Mouse (Mus musculus) stomach, postnatal 0 days (tissue): ENCODE measurements at regions not wholly inside any gene's neighbourhood (a gene's known extent, or its start where the extent isn't known, plus 50 kb on each side); places are given as distances from the start of the nearest gene placed in this dataset.
A peak's percentile ranks its signal among the peaks of the same experiment; 100 is the strongest.

Experiments used
- ATAC-seq: fragments of 200-750 bp; cut with Nextera tagmentation; 2 replicates; pipeline ENCODE4 v1.8.0; 2017; ENCODE audit not compliant: low FRiP score, low TSS enrichment
- DNase-seq: peaks from one replicate; pipeline ENCODE4 v3.0.0-alpha.2; 2016; ENCODE audit warnings: low spot score
- H3K27ac ChIP-seq: fragments of 300-500 bp; sonication (generic); replicated peaks from 2 replicates; pipeline ENCODE4 v1.5.1; 2014; ENCODE audit warnings: mild to moderate bottlenecking, control low read depth
- H3K27me3 ChIP-seq: fragments of 300-500 bp; sonication (generic); 2 replicates; pipeline ENCODE4 v1.6.1; 2014; ENCODE audit warnings: low read length; ENCODE audit not compliant: control insufficient read depth, insufficient read depth
- H3K36me3 ChIP-seq: fragments of 300-500 bp; sonication (generic); 2 replicates; pipeline ENCODE4 v1.6.1; 2014; ENCODE audit warnings: low read length, mixed read lengths; ENCODE audit not compliant: control insufficient read depth, insufficient read depth
- H3K4me1 ChIP-seq: fragments of 300-500 bp; sonication (generic); replicated peaks from 2 replicates; pipeline ENCODE4 v1.6.1; 2014; ENCODE audit warnings: antibody characterized with exemption; ENCODE audit not compliant: control insufficient read depth, insufficient read depth
- H3K4me2 ChIP-seq: fragments of 300-500 bp; sonication (generic); replicated peaks from 2 replicates; pipeline ENCODE4 v1.6.1; 2014; ENCODE audit warnings: low read depth, mild to moderate bottlenecking, control low read depth, moderate library complexity
- H3K4me3 ChIP-seq: fragments of 300-500 bp; sonication (generic); 2 replicates; pipeline ENCODE4 v1.5.1; 2014; ENCODE audit warnings: low read depth, low read length, control low read depth
- H3K9ac ChIP-seq: fragments of 300-500 bp; sonication (generic); 2 replicates; pipeline ENCODE4 v1.6.1; 2014; ENCODE audit warnings: mild to moderate bottlenecking, low read length, control low read depth, mixed read lengths
- H3K9me3 ChIP-seq: fragments of 300-500 bp; sonication (generic); 2 replicates; pipeline ENCODE4 v1.6.1; 2016; ENCODE audit warnings: low read length; ENCODE audit not compliant: control insufficient read depth
- CTCF ChIP-seq: IDR thresholded peaks from 2 replicates; pipeline ENCODE4 v1.5.1; 2016; ENCODE audit warnings: antibody characterized with exemption, low read depth, mild to moderate bottlenecking, moderate library complexity
- EP300 ChIP-seq: optimal IDR thresholded peaks from 2 replicates; pipeline ENCODE3; 2016; ENCODE audit warnings: antibody characterized with exemption
- WGBS: fragments of 180-500 bp; shearing (Covaris S2); extraction: QIAGEN DNeasy Blood & Tissue Kit; methylation state at CpG from one replicate; pipeline ENCODE4 v1.1.7; 2014; 5-methylcytosine and 5-hydroxymethylcytosine counted together

DNA sequence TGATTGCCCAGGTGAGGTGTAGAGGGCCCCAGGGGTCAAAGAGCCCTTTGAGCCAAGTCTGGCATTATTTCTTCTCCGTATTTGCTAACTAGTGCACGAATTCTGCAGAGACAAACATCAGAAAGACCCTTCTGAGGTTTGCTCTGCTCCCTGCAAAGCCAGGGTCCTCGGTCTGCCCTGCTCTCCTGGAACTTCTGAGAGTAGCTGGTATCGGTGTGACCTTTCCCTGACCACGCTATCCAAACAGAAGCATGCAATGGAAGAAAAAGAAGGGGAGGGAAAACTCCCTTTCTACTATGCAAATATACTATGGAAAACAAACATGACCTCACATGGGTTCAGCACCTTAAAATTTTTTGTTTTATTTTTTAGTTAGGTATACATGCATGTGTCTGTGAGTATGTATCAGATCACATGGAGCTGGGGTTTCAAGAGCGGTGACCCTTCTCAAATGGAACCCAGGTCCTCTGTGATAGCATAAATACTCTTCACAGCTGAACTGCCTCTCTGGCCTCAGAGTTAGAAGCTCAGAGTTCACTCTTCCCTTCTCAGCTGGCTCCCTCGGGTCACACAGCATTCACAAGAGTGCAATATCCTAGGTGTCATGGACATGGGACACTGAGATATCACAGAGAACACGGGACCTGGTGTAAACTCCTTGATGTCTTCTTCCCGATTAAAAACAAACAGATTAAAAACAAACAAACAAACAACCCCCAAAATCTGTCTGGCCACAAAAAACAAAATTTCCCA, 144.7 kb downstream of the Bcl2l11 start:
- ATAC-seq, result peak; percentile 36; the same call in 1 of the 2 replicates

DNA sequence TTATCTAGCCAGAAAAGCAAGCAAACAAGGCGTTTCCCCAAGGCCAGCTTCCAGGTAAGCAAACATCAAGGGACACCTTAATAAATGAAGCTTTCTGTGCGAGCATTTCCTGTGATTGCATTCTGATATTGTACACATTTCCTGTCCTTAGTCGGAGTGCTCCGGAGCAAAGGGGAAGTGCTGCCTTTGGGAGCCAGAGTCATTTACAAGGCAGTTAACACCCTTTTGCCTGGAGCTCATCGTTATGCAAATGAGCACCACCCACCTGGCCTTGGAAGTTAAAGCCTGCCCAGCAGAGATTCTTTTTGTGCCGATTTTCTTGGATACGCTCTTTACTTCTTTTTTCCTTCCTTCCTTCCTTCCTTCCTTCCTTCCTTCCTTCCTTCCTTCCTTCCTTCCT, 147.0 kb downstream of the Bcl2l11 start:
- H3K4me3 ChIP-seq, result no peak overlapping the region
- DNase-seq (peak; percentile 37), ATAC-seq (peak; percentile 30; the same call in 1 of the 2 replicates)
- H3K36me3 ChIP-seq, result no peaks in the 10 kb centered on the region
- H3K9me3 ChIP-seq, result no peaks in the 10 kb centered on the region
- no peaks in the 10 kb centered on the region for H3K4me1 ChIP-seq
- 16% methylated on average over 7 of the region's 7 CpGs for whole genome bisulfite sequencing
- H3K27ac ChIP-seq, result no peak overlapping the region
- H3K9ac ChIP-seq, result no peak overlapping the region
- H3K27me3 ChIP-seq, result no peaks in the 10 kb centered on the region
- H3K4me2 ChIP-seq, result no peak overlapping the region
- no peak for TF ChIP-seq EP300
- TF ChIP-seq CTCF, result no peak

More for the DNA sequence above, 144.7 kb downstream of the Bcl2l11 start:
- TF ChIP-seq EP300, result no peak
- no peak for TF ChIP-seq CTCF
- WGBS, result 30% methylated on average over 9 of the region's 9 CpGs
- H3K9me3 ChIP-seq, result no peaks in the 10 kb centered on the region
- no peak overlapping the region for H3K4me2 ChIP-seq
- DNase-seq, result peak; percentile 55
- H3K4me1 ChIP-seq, result no peaks in the 10 kb centered on the region
- no peak overlapping the region for H3K9ac ChIP-seq
- no peaks in the 10 kb centered on the region for H3K27me3 ChIP-seq
- no peaks in the 10 kb centered on the region for H3K36me3 ChIP-seq
- no peak overlapping the region for H3K4me3 ChIP-seq
- no peak overlapping the region for H3K27ac ChIP-seq

DNA sequence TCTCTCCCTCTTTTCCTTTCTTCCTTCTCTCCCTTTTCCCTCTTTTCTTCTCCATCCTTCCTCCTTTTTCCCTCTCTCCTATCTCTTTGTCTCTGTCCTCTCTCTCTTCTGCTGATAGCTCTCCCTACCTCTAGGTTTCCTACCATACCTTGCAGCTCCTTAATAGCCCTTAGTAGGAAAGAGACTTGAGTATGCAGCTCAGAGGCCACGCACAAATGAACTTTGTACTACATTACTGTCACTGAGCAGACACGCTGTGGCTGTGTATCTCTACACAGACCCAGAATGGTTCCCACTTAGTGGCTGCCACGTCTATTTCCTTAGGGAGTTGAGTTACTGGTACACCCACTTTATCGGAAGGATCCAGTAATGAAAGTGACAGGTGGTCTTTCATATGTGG, 147.5 kb downstream of the Bcl2l11 start:
- H3K27me3 ChIP-seq, result no peaks in the 10 kb centered on the region
- H3K36me3 ChIP-seq, result no peaks in the 10 kb centered on the region
- H3K4me3 ChIP-seq, result no peak overlapping the region
- no peaks in the 10 kb centered on the region for H3K4me1 ChIP-seq
- TF ChIP-seq EP300 (no peak), CTCF (no peak)
- no peak overlapping the region for H3K4me2 ChIP-seq
- no peaks in the 10 kb centered on the region for H3K9me3 ChIP-seq
- WGBS, result 59% methylated on average over 4 of the region's 4 CpGs
- no peak for DNase-seq
- no peak overlapping the region for H3K9ac ChIP-seq
- H3K27ac ChIP-seq, result no peak overlapping the region
- no peak for ATAC-seq

DNA sequence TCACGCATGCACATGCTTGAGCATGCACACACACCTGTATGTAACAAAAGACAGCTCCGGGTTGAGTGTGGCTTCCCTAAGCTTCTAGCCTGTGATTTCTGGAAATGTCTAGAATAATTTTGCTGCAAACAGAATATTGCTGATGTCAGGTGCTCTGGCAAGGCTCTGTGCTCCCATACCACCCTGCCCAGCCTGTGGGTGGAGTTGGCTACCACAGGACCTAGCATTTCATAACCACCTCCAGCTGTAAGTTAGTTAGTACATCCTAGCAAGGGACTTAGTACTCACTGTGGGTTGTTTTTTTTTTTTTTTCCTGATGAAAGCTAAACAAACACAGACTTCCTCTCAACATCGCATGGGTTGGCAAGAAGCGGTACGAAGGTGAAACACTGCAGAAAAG, 150.5 kb downstream of the Bcl2l11 start:
- DNase-seq (no peak), ATAC-seq (no peak)
- 75% methylated on average over 5 of the region's 5 CpGs for WGBS

DNA sequence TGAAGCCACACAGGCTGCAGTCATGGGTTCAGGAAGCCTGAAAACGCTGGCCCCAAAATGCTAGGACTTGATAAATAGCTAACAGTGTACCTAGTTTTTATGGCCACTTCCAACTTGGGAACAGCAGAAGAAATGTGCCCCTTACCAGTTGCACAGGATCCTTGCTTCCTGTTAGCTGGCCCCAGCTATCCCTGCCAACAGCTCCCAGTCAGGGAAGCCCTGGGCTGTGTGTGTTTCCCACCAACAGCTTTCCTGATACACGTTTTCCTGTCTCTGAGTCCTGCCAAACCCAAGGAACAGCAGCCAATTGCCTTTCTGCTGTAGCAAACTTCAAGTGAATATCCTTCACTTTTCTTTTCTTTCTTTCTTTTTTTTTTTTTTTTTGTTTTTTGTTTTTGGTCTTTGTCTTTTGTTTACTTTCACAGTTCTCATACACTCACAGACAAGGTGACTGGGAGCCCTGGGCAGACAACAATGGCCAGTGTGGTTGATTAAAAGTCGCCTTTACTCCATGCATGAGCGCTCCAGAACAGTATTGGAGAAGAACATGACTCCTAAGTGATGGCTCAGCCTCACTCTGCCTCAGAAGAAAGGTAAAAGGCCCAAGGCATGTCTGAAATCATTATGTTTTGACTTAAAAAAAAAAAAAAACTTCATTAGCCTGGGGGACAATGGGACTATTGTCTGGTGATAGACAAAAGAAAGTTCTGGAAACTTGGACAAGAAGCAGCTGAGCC, 151.7 kb downstream of the Bcl2l11 start:
- no peak overlapping the region for H3K27ac ChIP-seq
- ATAC-seq (no peak), DNase-seq (no peak)

More for the DNA sequence above, 150.5 kb downstream of the Bcl2l11 start:
- no peak overlapping the region for H3K27ac ChIP-seq
- no peaks in the 10 kb centered on the region for H3K36me3 ChIP-seq
- no peaks in the 10 kb centered on the region for H3K27me3 ChIP-seq
- H3K4me2 ChIP-seq, result no peak overlapping the region
- H3K4me1 ChIP-seq, result no peaks in the 10 kb centered on the region
- H3K4me3 ChIP-seq, result no peak overlapping the region
- H3K9ac ChIP-seq, result no peak overlapping the region
- no peaks in the 10 kb centered on the region for H3K9me3 ChIP-seq
- no peak for TF ChIP-seq EP300
- TF ChIP-seq CTCF, result no peak

DNA sequence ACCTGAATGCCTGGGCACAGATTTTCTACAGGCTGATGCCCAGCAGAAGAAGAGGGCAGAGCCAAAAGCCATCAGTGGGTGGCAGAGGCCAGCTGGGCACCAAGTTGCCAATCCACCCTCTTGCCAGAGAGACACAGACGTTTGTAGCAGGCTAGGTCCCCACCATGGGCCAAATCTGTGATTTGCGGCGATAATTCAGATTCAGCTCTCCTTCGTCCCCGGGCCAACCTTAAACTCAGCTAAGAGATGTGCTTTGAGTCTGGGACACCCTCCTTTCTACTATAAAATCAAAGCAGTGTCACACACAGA, 152.2 kb downstream of the Bcl2l11 start:
- DNase-seq (no peak), ATAC-seq (no peak)
- Histone ChIP-seq H3K27ac (no peak overlapping the region), H3K27me3 (no peaks in the 10 kb centered on the region), H3K36me3 (no peaks in the 10 kb centered on the region), H3K9me3 (no peaks in the 10 kb centered on the region), H3K4me3 (no peak overlapping the region), H3K9ac (no peak overlapping the region), H3K4me1 (no peaks in the 10 kb centered on the region), H3K4me2 (no peak overlapping the region)
- no peak for TF ChIP-seq EP300
- no peak for TF ChIP-seq CTCF
- WGBS, result 77% methylated on average over 5 of the region's 5 CpGs

More for the DNA sequence above, 151.7 kb downstream of the Bcl2l11 start:
- no peak overlapping the region for H3K9ac ChIP-seq
- 65% methylated on average over 4 of the region's 4 CpGs for WGBS
- H3K36me3 ChIP-seq, result no peaks in the 10 kb centered on the region
- no peaks in the 10 kb centered on the region for H3K4me1 ChIP-seq
- H3K4me2 ChIP-seq, result no peak overlapping the region
- H3K9me3 ChIP-seq, result no peaks in the 10 kb centered on the region
- TF ChIP-seq EP300, result no peak
- TF ChIP-seq CTCF, result no peak
- H3K4me3 ChIP-seq, result no peak overlapping the region
- H3K27me3 ChIP-seq, result no peaks in the 10 kb centered on the region
